Mouse (Mus musculus) midbrain, embryonic 12.5 days (tissue): ENCODE results near the gene Gdpd1. TPM values are rescaled to one million over a fixed set of nuclear protein-coding genes. Genes with fewer than 3 reads are reported as not detected.

Experiments
- ATAC-seq: fragments of 200-750 bp; cut with Nextera tagmentation; 2 replicates; pipeline ENCODE4 v1.8.0; 2017; ENCODE audit warnings: low read depth, moderate TSS enrichment, moderate library complexity; ENCODE audit not compliant: low FRiP score
- H3K27ac ChIP-seq: fragments of 300-500 bp; sonication (generic); replicated peaks from 2 replicates; pipeline ENCODE4 v1.5.1; 2016; ENCODE audit warnings: mild to moderate bottlenecking
- H3K27me3 ChIP-seq: fragments of 300-500 bp; sonication (generic); 2 replicates; pipeline ENCODE4 v1.6.1; 2016; ENCODE audit warnings: mild to moderate bottlenecking
- H3K36me3 ChIP-seq: fragments of 300-500 bp; sonication (generic); 2 replicates; pipeline ENCODE4 v1.6.1; 2016
- H3K4me1 ChIP-seq: fragments of 300-500 bp; sonication (generic); 2 replicates; pipeline ENCODE4 v1.6.1; 2016
- H3K4me2 ChIP-seq: fragments of 300-500 bp; sonication (generic); replicated peaks from 2 replicates; pipeline ENCODE4 v1.6.1; 2016; ENCODE audit warnings: mild to moderate bottlenecking, moderate library complexity
- H3K4me3 ChIP-seq: fragments of 300-500 bp; sonication (generic); 2 replicates; pipeline ENCODE4 v1.5.1; 2016; ENCODE audit warnings: mild to moderate bottlenecking
- H3K9ac ChIP-seq: fragments of 300-500 bp; sonication (generic); replicated peaks from 2 replicates; pipeline ENCODE4 v1.6.1; 2016; ENCODE audit warnings: mild to moderate bottlenecking, moderate library complexity
- H3K9me3 ChIP-seq: fragments of 300-500 bp; sonication (generic); 2 replicates; pipeline ENCODE4 v1.6.1; 2016; ENCODE audit warnings: mild to moderate bottlenecking
- WGBS: fragments of 180-500 bp; shearing (Covaris S2); methylation state at CpG from one replicate; pipeline ENCODE4 v1.1.7; 2016; 5-methylcytosine and 5-hydroxymethylcytosine counted together
- microRNA counts: library from miRNA; unstranded; fragments of <30 nt; microRNA quantifications from one replicate; lab custom pipeline; 2017
- microRNA-seq: library from miRNA; unstranded; fragments of <30 nt; microRNA quantifications from one replicate; pipeline ENCODE4, GENCODE M21; 2017
- polyA plus RNA-seq: library from polyadenylated mRNA; unstranded; fragments of >200 nt; fragmentation: Nextera tagmentation; extraction: Ambion mirVana; gene quantifications from 2 replicates; pipeline ENCODE4 v1.2.1, GENCODE M21; 2016

Gene Gdpd1
- polyA plus RNA-seq, 1 experiment from 2014 or later: 120 TPM

GRCm38 (mm10) chr11:86995625-86996221 lies 78.1 kb downstream of the Gdpd1 start:
- no peak overlapping the region for H3K4me3 ChIP-seq
- H3K27me3 ChIP-seq: peaks cover 6% of the 10 kb centered on the region
- no peak overlapping the region for H3K4me2 ChIP-seq
- 0 out of 2 replicates have a peak overlapping the region, but pooled peaks have one; percentile 47 for H3K27ac ChIP-seq
- peaks cover 38% of the 10 kb centered on the region for H3K4me1 ChIP-seq
- no peaks in the 10 kb centered on the region for H3K36me3 ChIP-seq
- H3K9me3 ChIP-seq: no peaks in the 10 kb centered on the region
- 31% methylated on average over 6 of the region's 6 CpGs for WGBS
- ATAC-seq: no peak
- no peak overlapping the region for H3K9ac ChIP-seq

GRCm38 (mm10) chr11:86994791-86995624 lies 78.9 kb downstream of the Gdpd1 start:
- peaks cover 45% of the 10 kb centered on the region for H3K4me1 ChIP-seq
- H3K4me3 ChIP-seq: no peak overlapping the region
- ATAC-seq: no peak
- H3K9ac ChIP-seq: no peak overlapping the region
- no peaks in the 10 kb centered on the region for H3K9me3 ChIP-seq
- H3K27me3 ChIP-seq: peaks cover 6% of the 10 kb centered on the region
- 46% methylated on average over 10 of the region's 10 CpGs for WGBS
- no peaks in the 10 kb centered on the region for H3K36me3 ChIP-seq
- H3K4me2 ChIP-seq: no peak overlapping the region
- no peak overlapping the region for H3K27ac ChIP-seq

GRCm38 (mm10) chr11:86994330-86994729 lies 79.5 kb downstream of the Gdpd1 start:
- no peak for ATAC-seq
- Histone ChIP-seq H3K36me3 (no peaks in the 10 kb centered on the region), H3K4me1 (peaks cover 52% of the 10 kb centered on the region), H3K27me3 (peaks cover 6% of the 10 kb centered on the region), H3K9me3 (no peaks in the 10 kb centered on the region), H3K4me2 (peak overlapping the region; percentile 76), H3K9ac (peak overlapping the region; percentile 32), H3K27ac (peak overlapping the region; percentile 90; the same call in 1 of the 2 replicates), H3K4me3 (peak overlapping the region; percentile 84; the same call in 1 of the 2 replicates)
- WGBS: 15% methylated on average over 6 of the region's 6 CpGs

- WGBS: under 1% methylated on average over 95 of the region's 96 CpGs
- peak within 1 kb of the TSS; percentile 84 for H3K9ac ChIP-seq
- H3K4me3 ChIP-seq: peak within 1 kb of the TSS; percentile 84
- H3K27ac ChIP-seq: peak within 1 kb of the TSS; percentile 90
- H3K27me3 ChIP-seq: peaks cover 6% of the 10 kb centered on the region
- ATAC-seq: peak; percentile 99
- H3K4me1 ChIP-seq: peaks cover 55% of the 10 kb centered on the region
- peak within 1 kb of the TSS; percentile 76 for H3K4me2 ChIP-seq
- H3K9me3 ChIP-seq: no peaks in the 10 kb centered on the region
- no peaks in the 10 kb centered on the region for H3K36me3 ChIP-seq
Observed at GRCm38 (mm10) chr11:86993041-86994037, 80.5 kb downstream of the Gdpd1 start, which contains the start of gene Ypel2. Gene Ypel2, minus strand, starts transcription at chr11:86993707.

GRCm38 (mm10) chr11:86992461-86992988 lies 81.3 kb downstream of the Gdpd1 start:
- Histone ChIP-seq H3K9ac (peak overlapping the region; percentile 84), H3K36me3 (no peaks in the 10 kb centered on the region), H3K4me3 (peak overlapping the region; percentile 84), H3K4me2 (peak overlapping the region; percentile 76), H3K27me3 (peaks cover 6% of the 10 kb centered on the region), H3K9me3 (no peaks in the 10 kb centered on the region), H3K4me1 (peaks cover 63% of the 10 kb centered on the region), H3K27ac (peak overlapping the region; percentile 90; the same call in 1 of the 2 replicates)
- WGBS: 2% methylated on average over 13 of the region's 13 CpGs
- ATAC-seq: no peak

GRCm38 (mm10) chr11:86991241-86991640 lies 82.6 kb downstream of the Gdpd1 start:
- Histone ChIP-seq H3K36me3 (no peaks in the 10 kb centered on the region), H3K27ac (no peak overlapping the region), H3K9me3 (no peaks in the 10 kb centered on the region), H3K4me2 (peak overlapping the region; percentile 76), H3K4me1 (peaks cover 69% of the 10 kb centered on the region), H3K4me3 (0 out of 2 replicates have a peak overlapping the region, but pooled peaks have one; percentile 84), H3K27me3 (peaks cover 6% of the 10 kb centered on the region), H3K9ac (no peak overlapping the region)
- no peak for ATAC-seq
- 92% methylated on average over 4 of the region's 4 CpGs for WGBS

GRCm38 (mm10) chr11:86990309-86990708 lies 83.6 kb downstream of the Gdpd1 start:
- Histone ChIP-seq H3K36me3 (no peaks in the 10 kb centered on the region), H3K4me1 (peaks cover 62% of the 10 kb centered on the region), H3K9me3 (no peaks in the 10 kb centered on the region), H3K4me2 (peak overlapping the region; percentile 40), H3K9ac (no peak overlapping the region; the same call in 1 of the 2 replicates), H3K27me3 (peaks cover 6% of the 10 kb centered on the region), H3K27ac (peak overlapping the region; percentile 73), H3K4me3 (peak overlapping the region; percentile 5; the same call in 1 of the 2 replicates)
- ATAC-seq: no peak
- 18% methylated on average over 3 of the region's 3 CpGs for WGBS

GRCm38 (mm10) chr11:86984990-86985389 lies 88.9 kb downstream of the Gdpd1 start:
- Histone ChIP-seq H3K4me2 (no peak overlapping the region), H3K4me3 (no peak overlapping the region), H3K4me1 (peaks cover 35% of the 10 kb centered on the region), H3K36me3 (no peaks in the 10 kb centered on the region), H3K27ac (no peak overlapping the region), H3K9ac (no peak overlapping the region), H3K27me3 (no peaks in the 10 kb centered on the region), H3K9me3 (no peaks in the 10 kb centered on the region)
- 78% methylated on average over 3 of the region's 3 CpGs for WGBS
- ATAC-seq: no peak

MicroRNA genes within 50 kb of the gene (microRNA counts, 519-probe panel; counts per million panel counts)
- microRNA mmu-miR-301a (lab: Ali Mortazavi, UCI): 8,968 counts per million, percentile 93 among the panel's probes with 10 or more counts

Small RNAs within 50 kb of the gene (microRNA-seq; reads per million reads assigned to microRNA genes)
- gene Mir301: 4,690 reads per million, percentile 90 among the genes with 10 or more reads in this experiment

Other genes with a start within 250 kb of the Gdpd1 start
- gene Ypel2, start 80.4 kb downstream of the Gdpd1 start, polyA plus RNA-seq: 10.0 and 10.3 TPM in 2 replicates
- 26.4 and 29.3 TPM in 2 replicates for gene Smg8, start 12.7 kb upstream of the Gdpd1 start, polyA plus RNA-seq
- 9.4 and 9.8 TPM in 2 replicates for gene Prr11, start 34.6 kb upstream of the Gdpd1 start, polyA plus RNA-seq
- gene Ska2, start 35.2 kb upstream of the Gdpd1 start, polyA plus RNA-seq: 93.4 and 99.6 TPM in 2 replicates
- gene Trim37, start 53.0 kb upstream of the Gdpd1 start, polyA plus RNA-seq: 95.3 and 106 TPM in 2 replicates